Mouse (Mus musculus): ENCODE measurements around the gene Slit3.

Slit3 gene

GRCm38 (mm10) chr11:35669536-35669935, 548.5 kb downstream of the Slit3 start:
- in situ Hi-C loops (cut with MseI, MboI) = loop anchor here (10.0 to 25.0 kb wide), 2 partner anchors 215 to 832 kb away; partner anchors contain the start of gene Spdl1 (in 1 of the 2)

DNA sequence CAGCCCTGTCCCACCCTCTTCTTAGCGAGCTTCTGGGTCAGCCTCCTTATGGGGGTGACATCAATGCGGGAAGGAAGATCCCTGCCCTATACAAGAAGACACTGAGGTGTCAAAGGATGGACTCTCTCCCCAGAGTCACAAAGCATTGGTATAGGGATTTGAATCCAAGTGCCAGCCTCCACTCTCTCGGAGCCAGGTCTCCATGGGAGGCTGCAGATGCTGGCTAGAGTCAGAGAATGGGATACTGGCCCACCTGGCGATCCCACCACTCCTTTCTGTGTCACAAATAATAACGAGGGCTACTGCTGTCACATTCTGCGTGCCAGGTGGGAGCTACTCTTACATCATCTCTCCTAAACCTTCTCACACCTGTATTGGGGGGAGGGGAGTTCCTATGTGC, 549.2 kb downstream of the Slit3 start:
- in situ Hi-C loops (cut with MseI, MboI) = loop anchor here in 1 of 2 experiments (25.0 kb wide), 1 partner anchor 833 kb away; the partner anchor contains the start of gene Spdl1

DNA sequence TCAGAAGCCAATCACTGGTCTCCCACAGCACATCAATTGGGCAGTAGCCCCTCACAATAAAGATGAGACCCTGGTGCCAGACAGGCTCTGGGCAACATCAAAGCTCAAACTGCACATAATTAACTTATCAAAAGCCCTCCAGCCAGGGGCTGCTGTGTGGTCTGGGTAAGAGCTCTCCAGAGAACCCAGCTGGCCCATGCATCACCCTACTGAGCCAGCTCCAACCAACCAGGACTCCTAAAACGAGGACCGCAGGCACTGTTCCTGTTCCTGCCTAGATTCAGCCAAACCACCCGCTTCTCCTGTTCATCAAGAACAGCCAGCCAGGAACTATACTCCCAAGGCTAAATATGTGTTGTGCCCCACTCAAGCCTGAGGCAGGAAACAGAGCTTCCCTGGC, 549.7 kb downstream of the Slit3 start:
- in situ Hi-C loops (cut with MseI, MboI) = loop anchor here in 1 of 2 experiments (25.0 kb wide), 1 partner anchor 833 kb away; the partner anchor contains the start of gene Spdl1

GRCm38 (mm10) chr11:35673050-35673449, 552.0 kb downstream of the Slit3 start:
- in situ Hi-C loops (cut with MseI, MboI) = loop anchor here in 1 of 2 experiments (25.0 kb wide), 1 partner anchor 836 kb away; the partner anchor contains the start of gene Spdl1

- in situ Hi-C loops (cut with MseI, MboI) = loop anchor here in 1 of 2 experiments (25.0 kb wide), 1 partner anchor 837 kb away; the partner anchor contains the start of gene Spdl1
Measured at GRCm38 (mm10) chr11:35674242-35674641, 553.2 kb downstream of the Slit3 start.

GRCm38 (mm10) chr11:35676744-35677143, 555.7 kb downstream of the Slit3 start:
- in situ Hi-C loops (cut with MseI, MboI) = no loop called here

- in situ Hi-C loops (cut with MseI, MboI) = no loop called here
Measured at GRCm38 (mm10) chr11:35679976-35680375, 559.0 kb downstream of the Slit3 start.

- in situ Hi-C loops (cut with MseI, MboI) = no loop called here
Measured at GRCm38 (mm10) chr11:35687316-35687715, 566.3 kb downstream of the Slit3 start.

DNA sequence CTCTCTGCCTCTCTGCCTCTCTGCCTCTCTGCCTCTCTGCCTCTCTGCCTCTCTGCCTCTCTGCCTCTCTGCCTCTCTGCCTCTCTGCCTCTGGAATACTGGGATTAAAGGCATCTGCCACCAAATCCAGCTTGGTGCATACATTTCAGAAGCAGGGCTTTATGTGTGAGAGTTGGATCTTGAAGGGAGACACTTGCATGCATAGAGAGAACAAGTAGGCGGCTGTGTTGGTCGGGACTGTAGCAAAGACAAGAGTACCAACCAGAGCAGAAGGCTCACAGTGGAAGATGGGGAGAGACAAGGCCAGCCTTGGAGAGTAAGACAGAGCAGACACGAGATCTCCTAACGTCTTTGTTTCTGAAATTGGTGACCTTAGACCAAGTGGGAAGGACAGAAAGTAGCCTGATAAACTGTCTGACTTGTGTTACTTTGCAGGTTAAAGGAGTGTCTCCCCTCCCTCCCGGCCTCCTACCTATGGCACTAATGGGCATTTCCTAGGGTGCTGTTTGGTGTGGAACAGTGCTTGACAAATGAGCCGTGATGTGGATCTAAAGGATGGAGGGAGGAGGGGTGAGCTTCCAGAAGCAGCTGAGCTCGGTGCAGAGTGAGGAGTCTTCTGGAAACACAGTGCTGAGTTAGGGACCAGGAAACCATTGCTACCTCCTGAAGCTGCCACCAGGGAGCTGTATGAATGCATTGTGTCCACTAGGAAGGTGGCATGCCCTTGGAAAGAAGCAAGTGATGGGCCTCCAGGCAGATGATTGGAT, 569.7 kb downstream of the Slit3 start:
- in situ Hi-C loops (cut with MseI, MboI) = no loop called here

DNA sequence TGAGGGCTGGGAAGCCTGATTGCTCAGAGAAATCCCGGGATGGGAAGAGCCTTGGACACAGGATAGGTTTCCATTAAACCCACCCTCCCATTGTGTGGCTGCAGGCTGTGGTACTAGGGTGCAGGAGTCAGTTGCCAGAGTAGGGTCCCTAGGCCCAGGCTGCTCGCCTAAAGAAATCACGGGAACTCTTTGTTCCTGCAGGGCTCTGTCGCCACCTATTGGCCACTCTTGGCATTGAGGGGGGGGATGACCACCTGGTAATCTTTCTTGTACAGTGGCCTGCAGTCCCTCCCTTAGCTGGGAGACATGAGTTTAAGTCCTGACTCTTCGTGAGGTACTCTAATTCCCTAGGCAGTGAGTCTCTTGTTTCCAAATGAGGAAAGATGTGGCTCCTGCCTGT, 572.1 kb downstream of the Slit3 start:
- in situ Hi-C loops (cut with MseI, MboI) = no loop called here

- in situ Hi-C loops (cut with MseI, MboI) = no loop called here
Measured at GRCm38 (mm10) chr11:35693625-35694024, 572.6 kb downstream of the Slit3 start.

DNA sequence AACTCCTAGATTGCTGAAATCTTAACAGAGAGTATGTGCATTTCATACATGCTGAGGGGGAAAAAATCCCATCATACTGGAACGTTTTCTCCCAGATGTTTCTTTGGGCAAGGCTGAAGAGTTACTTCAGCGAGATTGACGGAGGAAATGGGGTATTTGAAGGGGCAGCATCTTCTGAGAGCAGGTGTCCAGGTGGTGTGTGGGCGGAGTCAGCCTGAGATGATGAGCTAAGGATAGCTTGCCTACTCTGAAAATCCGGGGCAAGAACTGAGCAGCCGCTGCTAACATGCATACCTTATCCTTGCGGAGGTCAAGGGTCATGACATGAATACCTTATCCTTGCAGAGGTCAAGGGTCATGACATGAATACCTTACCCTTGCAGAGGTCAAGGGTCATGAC, 576.5 kb downstream of the Slit3 start:
- in situ Hi-C loops (cut with MseI, MboI) = no loop called here

GRCm38 (mm10) chr11:35698901-35699300, 577.9 kb downstream of the Slit3 start:
- in situ Hi-C loops (cut with MseI, MboI) = no loop called here

DNA sequence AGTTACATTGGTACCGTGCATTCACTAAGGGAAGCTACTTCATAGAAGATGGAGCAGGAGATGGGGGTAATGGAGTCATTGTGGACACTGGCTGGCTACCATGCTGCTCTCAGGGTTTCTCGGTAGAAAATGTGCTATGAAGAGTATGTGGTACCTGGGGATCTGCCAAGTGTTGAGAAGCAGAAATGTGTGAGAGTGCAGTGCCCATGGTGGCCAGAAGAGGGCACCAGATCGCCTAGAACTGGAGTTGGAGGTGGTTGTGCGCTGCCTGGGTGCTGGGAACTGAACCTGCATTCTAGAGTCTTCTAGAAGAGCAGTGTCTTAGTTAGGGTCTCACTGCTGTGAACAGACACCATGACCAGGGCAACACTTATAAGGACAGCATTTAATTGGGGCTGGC, 582.4 kb downstream of the Slit3 start:
- in situ Hi-C loops (cut with MseI, MboI) = no loop called here

- in situ Hi-C loops (cut with MseI, MboI) = no loop called here
Measured at GRCm38 (mm10) chr11:35704381-35704780, 583.4 kb downstream of the Slit3 start.

DNA sequence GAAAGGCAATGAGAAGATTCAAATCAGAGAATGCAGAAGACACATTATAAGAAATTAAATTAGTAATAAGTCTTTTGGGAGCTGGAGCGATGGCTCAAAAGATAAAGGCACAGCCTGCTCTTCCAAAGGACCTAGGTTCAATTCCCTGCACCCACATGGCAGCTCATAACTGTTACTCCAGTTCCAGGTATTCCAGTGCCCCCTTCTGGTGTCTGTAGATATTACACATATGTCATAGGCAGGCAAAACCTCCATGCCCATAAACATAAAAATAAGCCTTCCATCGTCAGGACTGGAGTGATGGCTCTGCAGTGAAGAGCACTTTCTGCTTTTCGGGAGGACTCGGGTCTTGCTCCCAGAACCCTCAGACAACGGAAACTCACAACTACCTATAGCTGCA, 583.9 kb downstream of the Slit3 start:
- in situ Hi-C loops (cut with MseI, MboI) = no loop called here

DNA sequence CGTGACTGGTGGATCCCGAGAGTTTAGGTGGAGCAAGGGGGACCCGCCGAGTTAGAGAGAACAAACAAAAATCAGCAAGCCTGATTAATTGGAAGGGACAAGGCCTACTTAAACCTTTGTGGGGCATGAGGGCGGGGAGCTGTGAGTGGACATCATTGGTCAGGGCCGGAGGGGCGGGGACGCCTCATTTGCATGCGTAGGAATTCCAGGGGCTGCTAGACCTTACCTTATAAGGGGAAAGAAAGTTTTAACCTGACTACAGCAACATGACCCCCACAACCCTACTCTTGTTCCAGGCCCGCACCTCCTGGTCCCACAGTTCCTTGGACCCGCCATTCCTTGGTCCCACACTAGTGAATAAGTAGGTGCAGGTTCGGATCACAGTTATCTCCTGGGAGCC, 586.4 kb downstream of the Slit3 start:
- in situ Hi-C loops (cut with MseI, MboI) = no loop called here

GRCm38 (mm10) chr11:35711314-35711713, 590.3 kb downstream of the Slit3 start:
- in situ Hi-C loops (cut with MseI, MboI) = no loop called here

DNA sequence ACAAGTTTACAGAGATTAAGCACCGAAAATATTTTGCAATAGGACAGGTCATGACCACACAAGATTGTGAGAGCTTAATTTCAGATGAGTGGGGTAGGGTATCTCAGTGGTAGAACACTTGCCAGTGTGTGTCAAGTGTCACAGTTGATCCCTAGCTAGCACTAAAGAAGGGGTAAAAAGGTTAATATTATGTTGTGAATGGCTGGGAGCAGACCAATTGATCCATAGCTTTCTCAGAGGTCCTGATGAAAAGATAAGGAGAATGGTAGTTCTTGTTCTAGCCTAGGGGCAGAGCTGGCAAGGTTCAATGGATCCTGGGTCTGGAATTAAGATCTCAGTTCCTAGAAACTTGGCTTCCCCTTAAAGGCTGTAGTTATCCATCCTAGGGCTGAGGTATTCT, 597.9 kb downstream of the Slit3 start:
- in situ Hi-C loops (cut with MseI, MboI) = no loop called here

DNA sequence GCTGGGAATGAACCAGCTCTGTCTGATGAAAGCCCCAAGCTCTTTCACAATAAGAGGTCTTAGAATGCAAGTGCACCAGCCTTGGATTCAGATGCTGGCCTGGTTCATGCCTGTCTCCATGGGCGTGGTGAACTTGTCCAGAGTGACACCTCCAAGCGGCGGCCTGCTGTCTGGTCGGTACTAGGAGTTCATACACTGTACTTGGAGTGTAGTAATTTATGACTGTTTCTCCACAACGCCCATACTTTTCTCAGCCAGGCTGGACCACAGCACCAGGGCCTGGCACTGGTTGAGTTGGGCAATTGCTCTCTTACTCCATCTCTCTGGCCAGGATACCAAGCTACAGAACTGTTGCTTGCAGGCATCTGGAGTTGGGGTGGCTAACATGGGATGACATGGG, 602.9 kb downstream of the Slit3 start:
- in situ Hi-C loops (cut with MseI, MboI) = no loop called here

DNA sequence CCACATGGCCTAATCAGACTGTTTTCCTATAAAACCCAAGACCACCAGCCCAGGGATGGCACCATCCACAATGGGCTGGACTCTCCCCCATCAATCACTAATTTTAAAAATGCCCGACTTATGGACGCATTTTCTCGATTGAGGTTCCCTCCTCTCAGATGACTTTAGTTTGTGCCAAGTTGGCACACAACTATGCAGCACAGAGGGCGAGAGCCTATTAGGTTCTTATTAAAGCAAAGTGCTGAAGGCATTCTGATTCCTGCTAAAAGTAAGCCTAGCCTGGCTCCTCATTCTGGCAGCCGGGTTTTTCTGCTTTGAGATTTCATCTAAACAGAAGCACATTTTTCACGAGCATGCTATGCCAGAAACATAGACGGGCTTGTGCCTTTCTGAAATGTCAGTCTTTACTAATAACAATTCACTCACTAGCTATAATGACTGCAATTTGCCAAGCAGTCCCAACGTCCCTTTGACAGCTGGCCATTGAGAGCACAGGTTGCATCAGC, 605.4 kb downstream of the Slit3 start:
- in situ Hi-C loops (cut with MseI, MboI) = no loop called here

GRCm38 (mm10) chr11:35728200-35728599, 607.2 kb downstream of the Slit3 start:
- in situ Hi-C loops (cut with MseI, MboI) = no loop called here

DNA sequence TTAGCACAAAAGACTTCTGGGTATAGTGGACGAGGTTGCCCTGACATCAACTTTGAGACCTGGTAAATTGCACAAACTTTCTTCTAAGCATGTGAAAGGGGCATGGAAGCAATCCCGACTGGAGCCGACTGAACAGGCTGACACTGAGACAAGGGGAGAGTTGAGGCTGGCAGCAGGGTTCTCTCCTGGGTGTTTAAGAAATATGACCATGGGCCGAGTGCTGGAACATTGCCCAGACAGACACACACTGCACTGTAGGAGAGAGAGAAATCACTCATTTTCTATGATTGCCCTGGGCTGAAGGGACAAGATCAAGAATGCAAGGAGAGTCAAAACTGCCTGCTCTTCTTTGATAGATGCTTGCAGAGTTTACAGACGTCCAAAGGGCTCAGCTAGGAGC, 608.2 kb downstream of the Slit3 start:
- in situ Hi-C loops (cut with MseI, MboI) = no loop called here
